Mouse (Mus musculus) liver, adult 2 months (tissue): ENCODE measurements around the gene Tmem107. TPM values are rescaled to one million over a fixed set of nuclear protein-coding genes. Genes with fewer than 3 reads are reported as not detected.

Experiments used
- DNase-seq: peaks from one replicate; pipeline ENCODE4 v3.0.0-alpha.2; 2011; ENCODE audit warnings: low read depth, low spot score; ENCODE audit errors: extremely low read depth
- H3K27ac ChIP-seq: fragments of 200-500 bp; replicated peaks from 2 replicates; pipeline ENCODE4 v1.5.1; 2012; ENCODE audit warnings: low read depth, mild to moderate bottlenecking, control low read depth, inconsistent platforms, low read length; ENCODE audit not compliant: insufficient read depth
- H3K27me3 ChIP-seq: fragments of 200-500 bp; 2 replicates; pipeline ENCODE4 v1.6.1; 2012; ENCODE audit warnings: mild to moderate bottlenecking, moderate library complexity, low read length, inconsistent platforms; ENCODE audit not compliant: control insufficient read depth, insufficient read depth
- H3K36me3 ChIP-seq: fragments of 200-500 bp; 2 replicates; pipeline ENCODE4 v1.6.1; 2012; ENCODE audit warnings: low read length, inconsistent platforms; ENCODE audit not compliant: control insufficient read depth, insufficient read depth
- H3K4me1 ChIP-seq: fragments of 200-500 bp; 2 replicates; pipeline ENCODE4 v1.6.1; 2011; ENCODE audit warnings: low read length; ENCODE audit not compliant: control insufficient read depth, insufficient read depth
- H3K4me3 ChIP-seq: fragments of 200-500 bp; 2 replicates; pipeline ENCODE4 v1.5.1; 2011; ENCODE audit warnings: low read depth, mild to moderate bottlenecking, control low read depth, low read length, moderate library complexity; ENCODE audit not compliant: insufficient read depth
- H3K79me2 ChIP-seq: fragments of 200-500 bp; 2 replicates; pipeline ENCODE4 v1.6.1; 2012; ENCODE audit warnings: inconsistent platforms, mild to moderate bottlenecking, low read length, moderate library complexity; ENCODE audit not compliant: control insufficient read depth, insufficient read depth
- H3K9ac ChIP-seq: fragments of 200-500 bp; 2 replicates; pipeline ENCODE4 v1.6.1; 2012; ENCODE audit warnings: low read depth, mild to moderate bottlenecking, control low read depth, inconsistent platforms, low read length
- CTCF ChIP-seq: fragments of 200-500 bp; IDR thresholded peaks from 2 replicates; pipeline ENCODE4 v1.5.1; 2011; ENCODE audit warnings: low read depth, low read length, control low read depth
- POLR2A ChIP-seq: fragments of 200-500 bp; IDR thresholded peaks from 2 replicates; pipeline ENCODE4 v1.6.1; 2011; ENCODE audit warnings: low read length, control low read depth; ENCODE audit not compliant: insufficient read depth; ENCODE audit errors: extremely low read depth
- WGBS: fragments of 180-500 bp; shearing (Covaris S2); methylation state at CpG from one replicate; pipeline ENCODE4 v1.1.7; 2018; 5-methylcytosine and 5-hydroxymethylcytosine counted together
- polyA plus RNA-seq: library from polyadenylated mRNA; depleted of rRNA; stranded (reverse); fragments of >200 nt; gene quantifications from 2 replicates; pipeline ENCODE4 v1.2.3, GENCODE M21; 2012
- total RNA-seq: library from RNA; depleted of rRNA; stranded (reverse); fragments of >200 nt; gene quantifications from 2 replicates; pipeline ENCODE4 v1.2.3, GENCODE M21; 2014

Tmem107 gene
- total and polyA plus RNA-seq, 2 experiments: 2.2 to 4.7 TPM

GRCm38 (mm10) chr11:69087597-69087996, 17.0 kb downstream of the Tmem107 start:
- WGBS: 90% methylated on average over 2 of the region's 2 CpGs
- peaks cover 15% of the 10 kb centered on the region for H3K4me1 ChIP-seq
- TF ChIP-seq CTCF: no peak
- TF ChIP-seq POLR2A: no peak
- H3K9ac ChIP-seq: no peak overlapping the region
- no peak overlapping the region for H3K4me3 ChIP-seq
- H3K36me3 ChIP-seq: peaks cover 2% of the 10 kb centered on the region; the same call in 1 of the 2 replicates
- no peaks in the 10 kb centered on the region for H3K27me3 ChIP-seq
- H3K79me2 ChIP-seq: peaks cover 16% of the 10 kb centered on the region
- no peak overlapping the region for H3K27ac ChIP-seq
- no peak for DNase-seq

GRCm38 (mm10) chr11:69088103-69088855, 17.7 kb downstream of the Tmem107 start, which contains the start of gene Vamp2:
TSS of gene Vamp2 (plus strand) at chr11:69088490.
- Histone ChIP-seq H3K27me3 (no peaks in the 10 kb centered on the region), H3K9ac (peak within 1 kb of the TSS; percentile 100), H3K79me2 (peaks cover 16% of the 10 kb centered on the region), H3K36me3 (peaks cover 2% of the 10 kb centered on the region; the same call in 1 of the 2 replicates), H3K27ac (peak within 1 kb of the TSS; percentile 97), H3K4me3 (peak within 1 kb of the TSS; percentile 96), H3K4me1 (peaks cover 15% of the 10 kb centered on the region)
- TF ChIP-seq POLR2A: peak; percentile 65; the same call in 1 of the 2 replicates
- no peak for TF ChIP-seq CTCF
- 2% methylated on average over 65 of the region's 67 CpGs for WGBS
- no peak for DNase-seq

- no peak for TF ChIP-seq CTCF
- no peak for TF ChIP-seq POLR2A
- peaks cover 16% of the 10 kb centered on the region for H3K79me2 ChIP-seq
- 8% methylated on average over 25 of the region's 25 CpGs for WGBS
- DNase-seq: no peak
- peak overlapping the region; percentile 97 for H3K27ac ChIP-seq
- H3K36me3 ChIP-seq: peaks cover 2% of the 10 kb centered on the region; the same call in 1 of the 2 replicates
- peak overlapping the region; percentile 96 for H3K4me3 ChIP-seq
- no peaks in the 10 kb centered on the region for H3K27me3 ChIP-seq
- peak overlapping the region; percentile 100 for H3K9ac ChIP-seq
- peaks cover 15% of the 10 kb centered on the region for H3K4me1 ChIP-seq
Observed at GRCm38 (mm10) chr11:69088856-69089615, 18.4 kb downstream of the Tmem107 start.

- H3K36me3 ChIP-seq: peaks cover 2% of the 10 kb centered on the region; the same call in 1 of the 2 replicates
- peaks cover 16% of the 10 kb centered on the region for H3K79me2 ChIP-seq
- no peak overlapping the region for H3K27ac ChIP-seq
- TF ChIP-seq CTCF (no peak), POLR2A (no peak)
- 78% methylated on average over 12 of the region's 12 CpGs for WGBS
- DNase-seq: no peak
- no peaks in the 10 kb centered on the region for H3K27me3 ChIP-seq
- peak overlapping the region; percentile 96 for H3K4me3 ChIP-seq
- peak overlapping the region; percentile 100 for H3K9ac ChIP-seq
- H3K4me1 ChIP-seq: peaks cover 15% of the 10 kb centered on the region
Observed at GRCm38 (mm10) chr11:69089616-69090290, 19.1 kb downstream of the Tmem107 start.

- H3K9ac ChIP-seq: no peak overlapping the region
- no peak overlapping the region for H3K27ac ChIP-seq
- 68% methylated on average over 6 of the region's 6 CpGs for WGBS
- H3K27me3 ChIP-seq: no peaks in the 10 kb centered on the region
- H3K4me1 ChIP-seq: peaks cover 15% of the 10 kb centered on the region
- H3K36me3 ChIP-seq: peaks cover 2% of the 10 kb centered on the region; the same call in 1 of the 2 replicates
- TF ChIP-seq CTCF (no peak), POLR2A (no peak)
- no peak for DNase-seq
- no peak overlapping the region for H3K4me3 ChIP-seq
- peaks cover 16% of the 10 kb centered on the region for H3K79me2 ChIP-seq
Observed at GRCm38 (mm10) chr11:69090367-69090766, 19.8 kb downstream of the Tmem107 start.
